Mouse (Mus musculus): ENCODE data around the gene Uvrag.

DNA sequence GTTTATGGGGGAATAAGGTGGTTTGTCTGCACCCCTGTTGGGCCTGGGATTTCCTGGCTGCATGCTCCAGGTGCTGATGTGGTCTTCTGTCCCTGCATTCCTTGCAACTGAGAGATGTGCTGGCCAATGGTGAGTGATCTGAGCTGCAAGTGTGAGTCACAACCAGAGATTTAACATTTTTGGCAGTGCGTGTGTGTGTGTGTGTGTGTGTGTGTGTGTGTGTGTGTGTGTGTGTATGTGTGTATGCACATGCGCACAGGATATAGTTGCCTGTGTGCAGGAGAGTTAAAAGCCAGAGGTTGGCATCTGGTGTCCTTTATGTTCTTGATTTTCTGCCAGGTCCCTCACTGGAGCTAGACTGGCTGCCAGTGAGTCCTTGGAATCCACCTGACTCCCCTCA lies 261.8 kb downstream of the Uvrag start:
- TF ChIP-seq POLR2A (IDR thresholded peaks at IDR 0.05; ENCODE audit: low read depth, low read length) = no peak
- no peak for TF ChIP-seq CTCF (IDR thresholded peaks at IDR 0.05; ENCODE audit: borderline replicate concordance, insufficient read depth, low read length)
